Mouse (Mus musculus) hindbrain, postnatal 0 days (tissue): ENCODE measurements around the gene Hist2h2ac. TPM values are rescaled to one million over a fixed set of nuclear protein-coding genes. Genes with fewer than 3 reads are reported as not detected.
"Not testable (repeated sequence)": the region's sequence is repeated elsewhere in the genome, so short reads cannot be mapped to it uniquely, and the experiment has no call there.

Experiments
- ATAC-seq: fragments of 200-750 bp; cut with Nextera tagmentation; 2 replicates; pipeline ENCODE4 v1.8.0; 2017; ENCODE audit warnings: mild to moderate bottlenecking, moderate TSS enrichment, moderate library complexity
- DNase-seq: peaks from one replicate; pipeline ENCODE4 v3.0.0-alpha.2; 2015; ENCODE audit warnings: low spot score
- H3K27ac ChIP-seq: fragments of 300-500 bp; sonication (generic); 2 replicates; pipeline ENCODE4 v1.5.1; 2014; ENCODE audit warnings: mild to moderate bottlenecking
- H3K27me3 ChIP-seq: fragments of 300-500 bp; sonication (generic); 2 replicates; pipeline ENCODE4 v1.6.1; 2014; ENCODE audit warnings: low read length, mixed read lengths; ENCODE audit not compliant: insufficient read depth
- H3K36me3 ChIP-seq: fragments of 300-500 bp; sonication (generic); 2 replicates; pipeline ENCODE4 v1.6.1; 2014; ENCODE audit warnings: low read length, mixed read lengths; ENCODE audit not compliant: insufficient read depth
- H3K4me1 ChIP-seq: fragments of 300-500 bp; sonication (generic); 2 replicates; pipeline ENCODE4 v1.6.1; 2014; ENCODE audit warnings: antibody characterized with exemption, low read length, mixed read lengths; ENCODE audit not compliant: insufficient read depth
- H3K4me2 ChIP-seq: fragments of 300-500 bp; sonication (generic); 2 replicates; pipeline ENCODE4 v1.6.1; 2014; ENCODE audit warnings: low read depth, mild to moderate bottlenecking, low read length, moderate library complexity, mixed read lengths
- H3K4me3 ChIP-seq: fragments of 300-500 bp; sonication (generic); 2 replicates; pipeline ENCODE4 v1.5.1; 2014; ENCODE audit warnings: low read length
- H3K9ac ChIP-seq: fragments of 300-500 bp; sonication (generic); replicated peaks from 2 replicates; pipeline ENCODE4 v1.6.1; 2014; ENCODE audit warnings: mild to moderate bottlenecking, low read length, moderate library complexity, mixed read lengths
- H3K9me3 ChIP-seq: fragments of 300-500 bp; sonication (generic); 2 replicates; pipeline ENCODE4 v1.6.1; 2016; ENCODE audit warnings: low read length, mixed read lengths
- CTCF ChIP-seq: IDR thresholded peaks from 2 replicates; pipeline ENCODE4 v1.5.1; 2016; ENCODE audit warnings: antibody characterized with exemption, control low read depth, low read depth
- WGBS: fragments of 180-500 bp; shearing (Covaris S2); extraction: QIAGEN DNeasy Blood & Tissue Kit; methylation state at CpG from one replicate; pipeline ENCODE4 v1.1.7; 2014; 5-methylcytosine and 5-hydroxymethylcytosine counted together
- polyA plus RNA-seq: library from polyadenylated mRNA; unstranded; fragments of >200 nt; fragmentation: Nextera tagmentation; extraction: Ambion mirVana; gene quantifications from 2 replicates; pipeline ENCODE4 v1.2.1, GENCODE M21; 2015
- total RNA-seq: library from RNA; depleted of rRNA; stranded (reverse); fragments of >200 nt; gene quantifications from 2 replicates; pipeline ENCODE4 v1.2.3, GENCODE M21; 2014

The Hist2h2ac gene
- total and polyA plus RNA-seq, 2 experiments from 2014 or later, result 3.9 to 726 TPM

GRCm38 (mm10) chr3:96243921-96244572, 23.4 kb upstream of the Hist2h2ac start:
- peak overlapping the region; percentile 94; the same call in 1 of the 2 replicates for H3K27ac ChIP-seq
- 79% methylated on average over 7 of the region's 7 CpGs for WGBS
- H3K9ac ChIP-seq, result peak overlapping the region; percentile 67; the same call in 1 of the 2 replicates

DNA sequence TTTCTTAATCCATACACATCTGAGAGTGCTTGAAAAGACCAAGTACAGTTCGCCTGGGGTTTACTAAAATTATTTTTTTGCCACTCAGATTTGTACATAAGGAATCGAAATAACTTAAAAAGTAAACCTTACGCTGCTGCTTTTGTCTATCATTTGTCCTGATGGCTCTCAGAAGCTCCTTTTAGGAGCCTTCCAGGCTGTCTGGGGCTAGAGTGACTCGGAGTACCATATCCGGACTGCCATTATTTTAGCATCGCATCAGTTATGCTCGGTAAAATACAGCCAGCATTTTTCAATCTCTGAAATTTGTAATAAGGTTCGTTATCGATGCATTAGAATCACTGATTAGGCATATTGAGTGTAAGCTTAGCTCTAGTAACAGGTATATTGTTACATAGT, 20.1 kb upstream of the Hist2h2ac start:
- Histone ChIP-seq H3K9ac (peak overlapping the region; percentile 40; the same call in 1 of the 2 replicates), H3K27ac (peak overlapping the region; percentile 72), H3K36me3 (no peaks in the 10 kb centered on the region), H3K27me3 (no peaks in the 10 kb centered on the region), H3K4me2 (peak overlapping the region; percentile 53), H3K4me3 (peak overlapping the region; percentile 23), H3K9me3 (no peaks in the 10 kb centered on the region), H3K4me1 (no peaks in the 10 kb centered on the region)
- ATAC-seq (no peak), DNase-seq (no peak)
- TF ChIP-seq CTCF, result no peak
- WGBS, result 71% methylated on average over 9 of the region's 9 CpGs

More at GRCm38 (mm10) chr3:96243921-96244572, 23.4 kb upstream of the Hist2h2ac start:
- Histone ChIP-seq H3K27me3 (no peaks in the 10 kb centered on the region), H3K4me2 (peak overlapping the region; percentile 64), H3K9me3 (no peaks in the 10 kb centered on the region), H3K36me3 (no peaks in the 10 kb centered on the region), H3K4me3 (no peak overlapping the region), H3K4me1 (no peaks in the 10 kb centered on the region)
- no peak for ATAC-seq
- no peak for DNase-seq
- no peak for TF ChIP-seq CTCF

GRCm38 (mm10) chr3:96239949-96240798, 19.5 kb upstream of the Hist2h2ac start, which contains the start of gene Hist2h2aa2:
Hist2h2aa2 (minus strand) TSS chr3:96240276.
- not testable (repeated sequence) for H3K27me3 ChIP-seq, H3K4me1 ChIP-seq, H3K36me3 ChIP-seq, H3K9me3 ChIP-seq
- H3K9ac ChIP-seq, result peak within 1 kb of the TSS; percentile 40; the same call in 1 of the 2 replicates
- ATAC-seq (peak; percentile 92), DNase-seq (peak; percentile 79)
- H3K4me3 ChIP-seq, result peak within 1 kb of the TSS; percentile 29
- peak within 1 kb of the TSS; percentile 72 for H3K27ac ChIP-seq
- peak within 1 kb of the TSS; percentile 53 for H3K4me2 ChIP-seq
- 7% methylated on average over 12 of the region's 85 CpGs for whole genome bisulfite sequencing

DNA sequence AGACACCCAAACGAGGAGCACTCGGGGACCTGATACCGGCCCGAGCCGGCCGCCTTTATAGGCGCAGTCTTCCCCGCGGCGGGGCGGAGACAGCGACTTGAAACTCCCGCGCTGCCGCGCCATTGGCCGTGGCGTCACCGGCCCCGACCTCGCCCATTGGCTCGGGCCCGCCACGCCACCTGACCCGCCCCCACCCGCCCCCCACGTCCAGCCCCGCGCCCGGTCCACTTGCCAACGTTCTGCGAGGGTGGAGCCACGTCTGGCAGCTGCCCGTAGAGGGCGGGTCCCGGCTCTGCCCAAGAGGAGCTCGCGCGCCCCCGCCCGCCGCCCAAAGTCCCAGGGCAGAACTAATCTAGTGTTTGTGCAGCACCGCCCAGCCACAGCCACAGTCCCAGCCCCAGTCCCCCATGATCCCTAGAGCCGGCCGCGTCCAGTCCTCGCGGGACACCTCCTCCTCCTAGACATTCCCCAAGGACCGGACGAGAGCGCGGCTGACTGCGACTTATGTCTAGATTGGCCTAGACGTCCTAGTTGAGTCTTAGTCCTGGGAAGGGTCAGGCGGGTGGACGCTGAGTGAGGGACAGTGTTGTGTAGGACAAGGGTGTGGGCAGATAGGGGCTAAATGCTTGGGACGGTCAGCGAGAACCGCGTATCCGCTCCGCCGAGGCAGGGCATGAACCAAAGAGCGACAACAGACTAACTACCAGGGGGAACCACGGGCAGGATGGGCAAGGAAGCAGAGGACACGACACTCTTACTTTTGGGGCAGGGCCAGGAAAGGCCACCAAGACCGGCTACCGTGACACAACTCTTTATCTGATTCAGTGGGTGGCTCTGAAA, 18.5 kb upstream of the Hist2h2ac start, which contains the start of gene Hist2h3c2:
Gene Hist2h3c2 (minus strand): TSS at position 174 of the 840 bp plus-strand sequence.
- peak within 1 kb of the TSS; percentile 51 for H3K9ac ChIP-seq
- H3K36me3 ChIP-seq, H3K9me3 ChIP-seq, DNase-seq, H3K4me1 ChIP-seq, H3K27me3 ChIP-seq: not testable (repeated sequence)
- ATAC-seq, result peak; percentile 94
- peak within 1 kb of the TSS; percentile 64; the same call in 1 of the 2 replicates for H3K27ac ChIP-seq
- H3K4me2 ChIP-seq, result peak within 1 kb of the TSS; percentile 52
- WGBS, result 0% methylated on average over 12 of the region's 68 CpGs
- peak within 1 kb of the TSS; percentile 35 for H3K4me3 ChIP-seq

- Histone ChIP-seq H3K4me2 (peak overlapping the region; percentile 52), H3K9me3 (no peaks in the 10 kb centered on the region), H3K27me3 (no peaks in the 10 kb centered on the region), H3K36me3 (no peaks in the 10 kb centered on the region), H3K27ac (no peak overlapping the region), H3K4me1 (no peaks in the 10 kb centered on the region), H3K9ac (peak overlapping the region; percentile 51), H3K4me3 (peak overlapping the region; percentile 35)
- DNase-seq (peak; percentile 22), ATAC-seq (no peak)
- no peak for TF ChIP-seq CTCF
- WGBS, result 4% methylated on average over 12 of the region's 12 CpGs
Measured at GRCm38 (mm10) chr3:96237904-96238511, 17.3 kb upstream of the Hist2h2ac start.
